Mouse (Mus musculus): ENCODE results near the gene Zbtb2. TPM values are rescaled to one million over a fixed set of nuclear protein-coding genes. Genes with fewer than 3 reads are reported as not detected.

The Zbtb2 gene
- total RNA-seq, 2 experiments from 2014 or later, result 6.6 to 7.7 TPM

DNA sequence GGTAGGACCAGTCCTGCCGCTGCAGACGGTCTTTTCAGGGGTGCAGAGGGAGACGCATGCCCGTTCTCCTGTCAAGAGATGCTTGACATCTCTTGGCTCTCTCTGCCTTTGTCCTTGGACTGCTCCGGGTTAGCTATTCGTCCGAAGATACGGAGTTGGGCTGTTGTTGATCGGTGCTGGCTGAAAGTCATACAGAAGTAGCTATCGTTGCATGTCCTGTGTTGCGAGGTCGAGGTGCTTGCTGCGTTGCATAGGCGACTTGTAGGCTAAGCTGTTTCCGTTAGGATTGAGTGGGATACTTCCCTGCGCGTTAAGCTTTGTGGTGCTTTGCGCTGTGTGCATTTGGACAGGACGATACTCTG is 457 bp upstream of the Zbtb2 start:
- intact Hi-C loops (cut with DNase I), result no loop called here
- DNase-seq, result no peak

DNA sequence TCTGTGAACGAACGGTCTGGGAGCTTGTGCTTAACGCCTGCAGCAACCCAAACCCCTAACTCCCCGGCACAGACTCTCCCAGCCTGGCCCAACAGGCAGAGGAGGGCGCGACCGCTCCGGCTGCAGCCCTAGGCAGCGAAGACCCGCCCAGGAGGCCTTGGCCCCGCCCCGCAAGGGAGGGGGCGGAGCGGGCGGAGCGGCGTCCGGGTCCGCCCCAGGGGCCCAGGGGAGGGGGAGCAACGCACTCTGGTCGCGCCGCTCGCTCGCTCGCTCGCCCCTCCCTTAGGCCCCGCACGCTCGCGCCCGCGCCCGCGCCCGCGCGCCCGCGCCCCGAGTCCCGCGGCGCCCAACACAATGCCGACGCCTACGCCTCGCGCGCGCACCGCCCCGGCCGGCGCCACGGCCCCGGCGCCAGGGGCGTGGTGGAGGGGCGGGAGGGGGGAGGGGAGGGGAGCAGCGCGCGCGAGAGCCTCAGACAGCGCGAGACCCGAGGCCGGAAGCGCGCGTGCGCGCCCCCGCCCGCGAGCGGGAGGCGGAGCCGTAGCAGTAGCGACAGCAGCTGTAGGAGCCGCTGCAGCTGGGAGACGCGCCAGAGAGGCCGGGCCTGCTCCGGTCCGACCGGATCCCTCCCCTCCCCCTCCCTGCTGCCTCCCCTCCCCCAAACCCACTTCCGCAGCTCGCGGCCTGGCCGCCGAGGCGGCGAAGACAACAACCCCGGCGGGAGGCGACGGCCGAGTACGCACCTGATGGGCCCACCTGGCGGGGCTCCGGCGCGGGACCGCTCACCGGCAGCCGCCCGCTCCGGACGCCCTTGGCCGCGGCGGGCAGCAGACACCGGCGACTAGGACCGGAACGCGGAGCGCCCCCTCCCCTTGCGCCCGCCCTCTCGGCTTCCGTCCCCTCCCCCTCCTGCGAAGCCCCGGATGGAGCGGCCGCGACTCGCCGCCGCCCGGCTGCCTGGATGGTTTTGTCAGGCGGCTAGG is 1.0 kb downstream of the Zbtb2 start:
- intact Hi-C loops (cut with DNase I), result no loop called here
- peak; percentile 97 to 98 for DNase-seq

GRCm38 (mm10) chr10:4384244-4384643 is 3.7 kb downstream of the Zbtb2 start:
- intact Hi-C loops (cut with DNase I), result no loop called here
- no peak for DNase-seq

GRCm38 (mm10) chr10:4380748-4381147 is 7.2 kb downstream of the Zbtb2 start:
- intact Hi-C loops (cut with DNase I), result no loop called here
- DNase-seq, result no peak

GRCm38 (mm10) chr10:4376931-4377330 is 11.0 kb downstream of the Zbtb2 start:
- intact Hi-C loops (cut with DNase I), result loop anchor here (10.0 kb wide), 1 partner anchor 382 kb away; no protein-coding TSS in a partner anchor
- no peak for DNase-seq

GRCm38 (mm10) chr10:4376461-4376860 is 11.4 kb downstream of the Zbtb2 start:
- peak; percentile 38 to 42 for DNase-seq
- intact Hi-C loops (cut with DNase I), result loop anchor here (10.0 kb wide), 1 partner anchor 382 kb away; no protein-coding TSS in a partner anchor

GRCm38 (mm10) chr10:4375267-4375666 is 12.6 kb downstream of the Zbtb2 start:
- intact Hi-C loops (cut with DNase I), result loop anchor here (10.0 kb wide), 1 partner anchor 380 kb away; no protein-coding TSS in a partner anchor
- no peak for DNase-seq

DNA sequence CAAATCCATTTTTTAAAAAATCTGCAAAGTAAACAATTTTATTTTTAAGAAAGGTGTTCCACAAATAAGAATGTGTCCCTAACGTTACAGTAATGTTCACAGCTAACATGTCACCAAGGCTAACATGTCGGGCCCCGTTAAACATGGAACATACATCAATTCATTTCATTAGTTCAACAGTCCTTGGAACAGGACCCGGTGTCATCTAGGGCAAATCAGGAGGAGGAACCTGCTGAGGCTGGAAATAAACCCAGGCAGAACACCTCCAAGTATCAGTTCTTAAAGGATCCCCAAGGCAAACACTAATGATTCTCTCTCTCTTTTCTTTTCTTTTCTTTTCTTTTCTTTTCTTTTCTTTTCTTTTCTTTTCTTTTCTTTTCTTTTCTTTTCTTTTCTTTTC is 13.2 kb downstream of the Zbtb2 start:
- intact Hi-C loops (cut with DNase I), result loop anchor here (10.0 kb wide), 1 partner anchor 380 kb away; no protein-coding TSS in a partner anchor
- no peak for DNase-seq

DNA sequence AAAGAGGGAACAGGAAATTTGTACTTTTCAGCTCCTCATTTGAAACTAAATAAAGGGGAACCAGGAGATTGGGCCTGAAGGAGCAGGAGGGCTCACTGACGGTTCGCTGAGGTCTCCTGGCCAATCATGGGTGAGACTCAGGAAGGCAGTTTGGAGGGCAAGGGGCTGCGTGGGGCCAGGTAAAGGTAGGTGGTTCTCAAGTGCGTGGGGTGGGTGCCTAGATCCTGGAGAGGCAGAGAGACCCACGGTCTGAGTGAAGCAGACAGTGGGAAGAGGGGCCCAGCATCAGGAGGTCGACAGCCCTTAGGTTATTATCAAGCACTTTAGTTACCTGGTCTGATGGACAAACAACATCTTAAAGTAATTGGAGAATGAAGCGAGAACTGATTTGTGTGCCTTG is 13.7 kb downstream of the Zbtb2 start:
- no peak for DNase-seq
- intact Hi-C loops (cut with DNase I), result loop anchor here (10.0 kb wide), 1 partner anchor 379 kb away; no protein-coding TSS in a partner anchor

GRCm38 (mm10) chr10:4373558-4373957 is 14.3 kb downstream of the Zbtb2 start:
- DNase-seq, result no peak
- intact Hi-C loops (cut with DNase I), result loop anchor here (10.0 kb wide), 1 partner anchor 379 kb away; no protein-coding TSS in a partner anchor

GRCm38 (mm10) chr10:4372011-4372410 is 15.9 kb downstream of the Zbtb2 start:
- DNase-seq, result peak in 1 of 2 experiments; percentile 40
- intact Hi-C loops (cut with DNase I), result loop anchor here (10.0 kb wide), 1 partner anchor 377 kb away; no protein-coding TSS in a partner anchor

DNA sequence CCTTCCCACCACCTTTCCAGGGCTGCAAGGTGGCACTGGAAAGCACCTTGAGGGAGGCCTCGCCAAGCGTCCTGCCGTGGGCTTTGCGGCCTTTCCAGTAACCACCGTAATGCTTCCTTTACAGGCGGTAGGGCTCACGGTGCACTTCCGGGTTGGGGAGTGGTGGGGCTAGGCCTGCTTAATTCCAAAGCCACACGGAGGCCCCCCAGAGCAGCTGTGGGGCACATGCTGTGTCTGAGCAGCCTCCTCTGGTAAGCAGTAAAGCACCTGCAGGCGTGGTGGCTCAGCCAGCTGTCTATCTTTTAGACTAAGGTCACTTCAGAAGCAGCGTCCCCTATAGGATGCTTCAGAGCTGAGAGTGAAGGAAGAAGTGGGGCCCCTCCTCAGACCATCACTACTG is 17.8 kb downstream of the Zbtb2 start:
- DNase-seq, result no peak
- intact Hi-C loops (cut with DNase I), result loop anchor here (10.0 kb wide), 1 partner anchor 375 kb away; no protein-coding TSS in a partner anchor

DNA sequence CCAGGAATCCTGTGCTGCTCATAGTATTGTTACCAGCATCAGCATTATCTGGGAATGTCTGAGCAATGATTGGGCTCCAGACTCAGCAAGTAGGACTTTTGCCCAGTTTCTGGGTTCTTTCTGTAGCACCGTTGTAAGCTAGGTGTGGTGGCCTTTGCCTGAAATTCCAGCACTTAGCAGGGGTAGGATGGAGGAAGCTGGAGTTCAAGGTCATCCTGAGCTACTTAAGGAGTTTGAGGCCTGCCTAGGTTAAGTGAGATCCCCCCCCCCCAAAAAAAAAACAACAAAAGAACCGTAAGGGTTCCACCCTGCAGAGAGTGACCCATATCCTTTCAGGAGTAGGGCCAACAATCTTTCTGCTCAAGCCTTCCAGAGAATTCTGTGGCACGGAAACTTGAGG is 23.3 kb downstream of the Zbtb2 start:
- DNase-seq, result no peak

DNA sequence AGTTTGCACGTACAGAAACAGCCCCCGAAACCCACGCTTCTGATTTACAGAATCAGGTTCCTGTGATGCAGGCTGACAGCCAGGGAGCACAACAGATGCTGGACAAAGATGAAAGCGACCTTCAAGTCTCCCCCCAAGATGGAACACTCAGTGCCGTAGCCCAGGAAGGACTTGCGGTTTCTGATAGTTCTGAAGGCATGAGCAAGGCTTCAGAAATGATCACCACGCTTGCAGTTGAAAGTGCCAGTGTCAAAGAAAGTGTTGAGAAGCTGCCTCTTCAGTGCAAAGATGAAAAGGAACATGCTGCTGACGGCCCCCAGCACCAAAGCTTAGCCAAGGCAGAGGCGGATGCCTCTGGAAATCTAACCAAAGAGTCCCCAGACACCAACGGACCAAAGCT is 30.5 kb downstream of the Zbtb2 start:
- intact Hi-C loops (cut with DNase I), result no loop called here
- DNase-seq, result no peak

More for the DNA sequence above, 23.3 kb downstream of the Zbtb2 start:
- intact Hi-C loops (cut with DNase I), result no loop called here

- no peak for DNase-seq
- intact Hi-C loops (cut with DNase I), result no loop called here
Measured at GRCm38 (mm10) chr10:4356640-4357039, 31.3 kb downstream of the Zbtb2 start.

DNA sequence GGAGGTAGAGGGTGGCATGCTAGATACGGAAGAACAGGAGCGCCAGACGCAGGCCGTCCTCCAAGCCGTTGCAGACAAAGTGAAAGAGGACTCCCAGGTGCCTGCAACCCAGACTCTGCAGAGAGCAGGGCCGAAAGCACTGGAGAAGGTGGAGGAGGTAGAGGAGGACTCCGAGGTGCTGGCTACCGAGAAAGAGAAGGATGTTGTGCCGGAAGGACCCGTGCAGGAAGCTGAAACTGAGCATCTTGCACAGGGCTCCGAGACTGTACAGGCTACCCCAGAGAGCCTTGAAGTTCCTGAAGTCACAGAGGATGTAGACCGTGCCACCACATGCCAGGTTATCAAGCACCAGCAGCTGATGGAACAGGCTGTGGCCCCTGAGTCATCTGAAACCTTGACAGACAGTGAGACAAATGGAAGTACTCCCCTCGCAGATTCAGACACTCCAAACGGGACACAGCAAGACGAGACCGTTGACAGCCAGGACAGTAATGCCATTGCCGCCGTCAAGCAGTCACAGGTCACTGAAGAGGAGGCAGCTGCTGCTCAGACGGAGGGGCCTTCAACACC is 31.9 kb downstream of the Zbtb2 start:
- DNase-seq, result no peak
- intact Hi-C loops (cut with DNase I), result no loop called here

- DNase-seq, result no peak
- intact Hi-C loops (cut with DNase I), result no loop called here
Measured at GRCm38 (mm10) chr10:4354371-4355260, 33.3 kb downstream of the Zbtb2 start.

DNA sequence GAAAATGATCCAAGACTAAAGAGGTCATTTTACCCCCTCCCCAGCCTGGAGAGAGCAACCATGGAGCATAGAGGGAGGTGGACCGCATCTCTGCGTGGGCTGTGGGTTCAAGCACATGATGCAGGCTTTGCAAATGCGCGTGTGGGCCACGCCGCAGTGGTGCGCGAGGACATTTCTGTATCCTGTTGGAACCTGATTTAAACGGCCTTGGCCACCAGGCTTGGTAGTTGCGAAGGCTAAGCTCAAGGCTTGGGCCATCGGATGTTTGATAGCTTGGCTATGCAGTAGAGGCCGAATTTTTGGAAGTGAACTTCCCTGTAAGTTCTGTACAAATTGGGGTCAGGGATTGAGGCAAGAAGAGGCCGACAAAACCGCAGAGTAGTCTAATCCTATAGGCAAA is 40.3 kb downstream of the Zbtb2 start:
- intact Hi-C loops (cut with DNase I), result loop anchor here (10.0 kb wide), 1 partner anchor 813 kb away; no protein-coding TSS in a partner anchor
- no peak for DNase-seq

- intact Hi-C loops (cut with DNase I), result loop anchor here (10.0 kb wide), 1 partner anchor 812 kb away; no protein-coding TSS in a partner anchor
- no peak for DNase-seq
Measured at GRCm38 (mm10) chr10:4347136-4347492, 40.8 kb downstream of the Zbtb2 start.

- intact Hi-C loops (cut with DNase I), result loop anchor here (10.0 kb wide), 1 partner anchor 812 kb away; no protein-coding TSS in a partner anchor
- DNase-seq, result peak; percentile 91 to 96
Measured at GRCm38 (mm10) chr10:4346489-4347135, 41.3 kb downstream of the Zbtb2 start.

Data from heart, postnatal 14 days (tissue).